Mouse (Mus musculus) CD8-positive naive resting alpha-beta T cell, adult 2 months (primary cell): Measurements from ENCODE around the gene Vstm5.
"Not testable (repeated sequence)": the region's sequence is repeated elsewhere in the genome, so short reads cannot be mapped to it uniquely, and the experiment has no call there.

Experiments used
- DNase-seq, 2 experiments: peaks; one replicate each; pipeline ENCODE4 v3.0.0; 2022; ENCODE audit warnings: low read depth in 2 of 2, low spot score in 2 of 2

The Vstm5 gene

DNA sequence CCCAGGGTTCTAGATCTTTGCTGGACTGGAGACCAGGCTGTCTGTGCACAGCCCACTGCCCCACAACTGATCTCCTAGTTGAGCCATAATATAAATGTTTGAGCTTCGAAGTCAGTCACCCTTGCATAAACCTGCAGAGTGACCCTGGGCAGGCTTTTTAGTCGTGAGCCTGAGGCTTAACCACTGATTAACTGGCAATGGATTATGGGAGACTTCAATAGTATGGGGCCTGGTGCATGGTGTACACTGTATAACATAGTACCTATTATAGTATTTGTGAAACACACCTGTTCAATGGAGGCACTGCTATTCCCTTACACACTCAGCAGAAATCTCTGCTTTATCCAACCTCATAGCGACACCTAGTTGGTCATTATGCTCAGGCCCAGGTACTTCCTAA is 17.4 kb downstream of the Vstm5 start:
- no peak for DNase-seq

- no peak for DNase-seq
Observed at GRCm38 (mm10) chr9:15261980-15262379, 23.1 kb downstream of the Vstm5 start.

DNA sequence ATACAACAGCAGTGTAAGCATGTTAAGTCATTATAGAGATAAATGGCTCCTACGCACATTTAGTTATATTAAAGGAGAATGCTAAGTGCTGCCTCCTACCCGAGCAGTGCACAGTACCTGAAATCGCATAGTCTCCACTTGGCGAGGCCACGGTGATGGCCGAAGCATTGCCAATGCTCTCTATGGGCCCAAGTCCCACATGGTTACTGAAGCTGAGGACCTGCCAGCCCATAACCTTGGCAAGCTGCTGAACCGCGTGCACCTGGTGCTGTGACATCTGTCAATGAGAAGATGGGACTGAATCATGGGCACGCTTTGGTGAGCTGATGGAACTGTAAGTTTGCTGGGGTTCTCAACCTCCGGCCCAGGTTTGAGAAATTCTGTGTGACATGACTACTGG is 24.6 kb downstream of the Vstm5 start:
- no peak for DNase-seq

DNA sequence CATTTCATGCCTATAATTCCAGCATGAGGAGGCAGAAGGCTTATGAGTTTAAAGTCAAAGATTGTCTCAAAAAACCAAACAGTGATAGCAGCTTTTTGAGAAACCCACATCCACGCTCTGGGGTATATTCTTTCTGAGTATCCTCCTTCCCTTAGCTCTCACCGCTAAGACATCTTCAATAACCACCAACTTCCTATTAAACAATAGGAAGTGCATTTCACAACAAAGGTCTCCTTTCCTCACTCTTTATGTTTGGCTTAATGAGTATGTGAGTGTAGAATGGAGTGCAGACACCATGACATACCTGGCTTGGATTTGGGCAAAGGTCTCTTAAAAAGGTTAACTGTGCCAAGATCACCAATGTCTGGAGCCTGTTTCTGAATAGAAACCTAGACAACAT is 35.1 kb downstream of the Vstm5 start:
- no peak for DNase-seq

DNA sequence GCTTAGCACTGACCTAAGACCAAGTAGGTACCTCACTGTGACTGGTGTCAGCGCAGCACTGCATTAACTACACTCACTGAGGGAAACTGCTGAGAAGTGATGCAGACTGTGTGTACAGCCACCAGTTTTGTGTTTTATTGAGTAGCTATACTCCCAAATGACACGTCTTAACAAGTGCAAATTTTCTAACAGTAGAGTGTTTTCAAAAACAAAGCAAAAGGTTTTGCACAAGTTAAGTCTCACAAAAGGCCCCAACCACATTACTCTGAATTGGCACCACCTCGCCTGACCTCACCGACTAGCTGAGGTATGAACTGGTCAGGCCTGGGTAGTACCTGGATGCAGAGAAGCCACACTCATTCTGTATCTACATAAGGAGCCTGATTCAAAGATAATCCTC is 38.0 kb downstream of the Vstm5 start:
- no peak for DNase-seq

DNA sequence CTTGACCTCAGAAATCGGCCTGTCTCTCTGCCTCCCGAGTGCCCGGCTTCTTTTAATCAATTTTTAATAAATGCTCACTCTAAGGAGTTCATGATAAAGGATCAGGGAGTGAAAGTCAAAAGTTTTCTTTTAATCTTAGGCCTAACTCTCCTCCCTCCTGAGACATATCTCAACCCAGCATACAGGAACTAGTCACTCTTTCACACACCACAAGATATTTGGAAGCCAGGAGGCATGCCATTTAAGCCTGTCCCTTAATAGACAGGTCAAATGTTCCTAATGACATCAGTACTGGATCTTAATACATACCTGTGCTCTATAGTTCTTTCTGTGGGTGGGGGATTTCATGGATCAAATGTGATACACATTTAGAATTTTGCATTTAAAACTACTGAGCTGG is 39.5 kb downstream of the Vstm5 start:
- no peak for DNase-seq

GRCm38 (mm10) chr9:15279139-15279648 is 40.3 kb downstream of the Vstm5 start:
- no peak for DNase-seq

DNA sequence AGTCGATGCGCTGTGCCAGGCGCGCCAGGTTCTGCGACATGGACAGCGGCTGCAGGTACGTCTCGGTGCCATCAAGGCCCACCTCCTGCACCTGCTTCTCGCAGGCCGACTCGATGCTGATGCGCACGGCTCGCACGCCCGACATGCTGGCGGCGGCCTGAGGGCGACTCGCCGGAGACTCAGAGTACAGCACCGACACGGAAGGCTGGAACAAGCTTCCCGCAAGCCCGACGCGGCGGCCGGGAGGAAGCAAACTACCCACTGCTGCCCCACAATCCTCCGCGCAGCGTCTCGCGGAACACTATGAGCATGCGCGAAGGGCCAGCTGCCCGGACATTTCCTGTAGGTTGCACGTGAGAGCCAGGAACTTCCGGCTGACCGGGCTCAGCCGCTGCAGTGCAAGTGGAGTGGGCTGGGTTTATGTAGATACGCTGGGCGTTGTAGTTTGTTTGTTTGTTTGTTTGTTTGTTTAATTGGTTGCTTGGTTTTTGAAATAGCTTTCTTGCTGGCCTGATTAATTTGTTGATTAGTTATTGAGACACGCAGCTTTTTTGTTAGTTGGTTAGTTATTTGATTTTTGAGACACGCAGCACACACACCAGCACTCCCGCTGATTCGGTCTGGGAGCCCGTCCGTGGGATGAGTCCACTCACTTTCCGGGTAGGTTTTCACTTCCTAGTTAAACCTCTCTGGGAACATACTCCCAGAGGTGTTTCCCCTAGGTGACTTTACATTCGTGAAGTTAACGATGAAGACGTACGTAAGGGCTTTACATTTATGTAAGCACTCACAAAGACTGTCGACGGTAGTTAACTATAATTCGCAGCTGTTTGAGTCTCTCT is 41.0 kb downstream of the Vstm5 start, which contains the start of gene Med17:
Gene Med17, minus strand, starts transcription at position 283 of the 842 bp plus-strand sequence.
- peak; percentile 83 to 85 for DNase-seq

DNA sequence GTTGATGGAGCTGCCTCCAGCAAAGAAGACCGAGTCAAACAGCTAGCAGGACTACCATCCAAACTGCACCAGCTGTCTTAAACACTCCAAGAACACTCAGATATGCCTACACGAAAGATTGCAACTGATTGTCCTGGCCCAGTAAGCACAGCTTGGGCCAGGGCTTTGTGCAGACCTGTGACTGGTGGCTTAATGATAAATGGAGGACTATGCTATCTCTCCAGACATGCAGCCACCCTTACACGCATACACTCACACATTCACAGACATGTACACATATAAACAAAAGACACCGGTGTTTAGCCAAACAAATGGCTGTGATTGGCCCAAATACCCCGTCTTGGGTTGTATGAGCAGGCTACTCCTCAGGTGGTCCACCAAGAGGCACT is 41.6 kb downstream of the Vstm5 start:
- DNase-seq = no peak

DNA sequence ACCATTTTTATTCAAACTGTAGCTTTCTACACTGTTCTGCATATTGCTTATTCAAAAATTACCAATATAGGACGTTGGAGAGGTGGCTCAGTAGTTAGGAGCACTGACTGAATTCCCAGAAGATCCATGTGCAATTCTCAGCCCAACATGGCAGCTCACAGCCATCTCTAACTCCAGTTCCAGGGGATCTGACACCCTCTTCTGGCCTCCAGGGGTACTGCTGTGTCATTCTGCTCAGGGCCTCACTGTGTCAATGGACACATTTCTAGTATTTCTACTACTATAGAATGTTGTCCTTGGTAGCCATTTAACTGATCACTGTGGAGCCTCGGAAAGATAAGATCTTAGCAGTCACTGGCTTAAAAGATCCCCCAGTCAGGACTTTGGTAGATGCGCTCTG is 46.6 kb downstream of the Vstm5 start:
- peak in 1 of 2 experiments; percentile 33 for DNase-seq

DNA sequence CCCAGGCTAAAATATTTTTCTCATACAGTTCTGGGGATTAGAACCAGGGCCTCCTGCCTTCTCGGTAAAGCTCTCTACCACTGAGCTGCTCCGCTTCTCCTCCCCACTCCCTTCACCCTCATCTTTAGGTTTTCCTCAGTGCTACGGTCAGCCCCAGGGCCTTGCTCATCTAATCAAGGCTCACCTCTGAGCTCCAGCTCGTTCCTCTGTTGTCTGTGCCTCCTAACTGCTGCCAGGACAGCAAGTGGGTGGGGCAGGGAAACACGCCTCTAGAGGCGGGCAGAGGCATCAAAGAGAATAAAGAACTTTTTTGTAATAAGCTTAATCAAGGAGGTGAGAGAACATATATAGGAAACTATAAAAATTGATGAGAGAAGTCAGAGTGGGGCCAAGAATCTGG is 49.0 kb downstream of the Vstm5 start:
- no peak for DNase-seq

DNA sequence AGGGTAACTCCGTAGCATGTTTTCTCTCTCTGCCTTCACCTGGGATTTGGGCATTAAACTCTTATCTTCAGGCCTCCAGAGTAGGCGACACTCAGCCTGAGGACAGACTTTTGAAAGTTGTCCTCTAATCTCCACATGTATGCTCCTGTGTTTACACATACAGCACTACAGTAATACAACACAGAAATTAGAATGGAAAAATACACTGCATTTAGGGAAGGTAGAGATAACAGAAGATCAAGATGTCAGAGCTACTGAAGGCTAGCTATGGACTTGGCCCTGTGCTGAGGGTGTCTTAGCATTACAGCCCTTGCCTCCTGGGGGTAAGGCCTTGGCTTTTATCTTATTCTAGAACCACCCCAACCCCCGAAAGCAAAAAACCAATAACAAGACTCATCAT is 49.6 kb downstream of the Vstm5 start:
- DNase-seq = no peak

DNA sequence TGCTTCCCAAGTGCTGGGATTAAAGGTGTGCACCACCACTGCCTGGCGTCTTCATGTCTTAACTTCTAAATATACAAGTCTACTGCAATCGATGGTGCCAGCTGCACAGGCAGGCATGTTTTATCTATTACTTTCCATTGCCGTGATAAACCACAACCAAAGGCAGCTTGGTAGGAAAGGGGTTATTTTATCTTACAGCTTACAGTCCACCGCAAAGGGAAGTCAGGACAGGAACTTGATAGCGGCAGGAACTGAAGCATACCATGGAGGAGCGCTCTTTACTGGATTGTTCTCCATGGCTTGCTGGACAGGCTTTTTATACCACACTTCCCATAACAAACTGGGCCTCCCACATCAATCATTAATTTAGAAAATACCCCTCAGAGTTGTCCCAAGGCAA is 50.4 kb downstream of the Vstm5 start:
- DNase-seq = no peak

GRCm38 (mm10) chr9:15297112-15297511 is 58.3 kb downstream of the Vstm5 start:
- no peak for DNase-seq

DNA sequence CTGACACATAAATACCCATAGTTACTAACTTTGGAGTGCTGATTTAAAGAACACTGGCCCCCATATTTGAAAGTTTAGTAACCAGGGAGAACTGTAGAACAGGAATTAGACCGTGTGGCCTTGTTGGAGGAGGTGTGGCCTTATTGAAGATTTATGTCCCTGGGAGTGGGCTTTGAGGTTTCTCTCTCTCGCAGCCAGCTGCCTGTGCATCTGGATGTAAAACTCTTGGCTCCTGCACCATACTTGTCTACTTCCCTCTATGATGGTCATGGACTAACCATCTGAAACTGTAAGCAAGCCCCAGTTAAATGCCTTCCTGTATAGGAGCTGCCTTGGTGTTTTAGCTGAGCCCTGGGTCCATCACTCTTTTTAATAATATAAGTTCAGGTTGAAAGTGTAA is 59.6 kb downstream of the Vstm5 start:
- no peak for DNase-seq

DNA sequence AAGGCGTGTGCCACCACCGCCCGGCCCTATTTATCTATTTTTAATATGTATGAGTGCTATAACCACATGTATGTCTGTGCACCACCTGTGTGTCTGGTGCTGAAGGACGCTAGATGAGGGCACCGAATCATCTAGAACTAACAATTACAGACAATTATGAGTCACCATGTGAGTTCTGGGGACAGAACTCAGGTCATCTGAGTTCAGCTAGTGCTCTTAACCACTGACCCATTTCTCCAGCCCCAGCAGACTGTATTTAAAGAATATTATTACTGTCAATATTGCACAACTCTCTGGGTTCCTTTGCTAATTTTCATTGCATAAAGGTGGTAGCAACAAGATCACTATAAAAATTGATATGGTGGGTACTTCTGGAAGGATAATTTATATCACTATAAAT is 61.2 kb downstream of the Vstm5 start:
- no peak for DNase-seq

DNA sequence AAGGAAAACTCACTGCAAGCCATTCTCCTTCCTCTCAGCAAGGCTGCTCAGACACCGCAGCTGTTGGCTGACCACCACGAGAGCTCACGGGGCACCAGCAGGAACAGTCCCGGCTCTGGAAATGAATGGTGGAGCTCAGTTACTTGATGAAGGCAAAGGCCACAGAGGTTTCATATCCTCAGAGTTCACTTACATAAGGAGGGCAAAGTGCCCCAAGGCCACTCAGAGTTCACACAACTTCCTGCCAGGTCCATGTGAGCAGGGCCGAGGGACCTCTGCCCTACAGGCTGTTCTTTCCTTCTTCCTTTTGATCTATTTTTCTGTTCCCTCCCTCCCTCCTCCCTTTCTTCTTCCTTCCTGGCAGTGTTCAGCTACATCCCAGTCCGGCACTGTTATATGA is 62.6 kb downstream of the Vstm5 start:
- no peak for DNase-seq

DNA sequence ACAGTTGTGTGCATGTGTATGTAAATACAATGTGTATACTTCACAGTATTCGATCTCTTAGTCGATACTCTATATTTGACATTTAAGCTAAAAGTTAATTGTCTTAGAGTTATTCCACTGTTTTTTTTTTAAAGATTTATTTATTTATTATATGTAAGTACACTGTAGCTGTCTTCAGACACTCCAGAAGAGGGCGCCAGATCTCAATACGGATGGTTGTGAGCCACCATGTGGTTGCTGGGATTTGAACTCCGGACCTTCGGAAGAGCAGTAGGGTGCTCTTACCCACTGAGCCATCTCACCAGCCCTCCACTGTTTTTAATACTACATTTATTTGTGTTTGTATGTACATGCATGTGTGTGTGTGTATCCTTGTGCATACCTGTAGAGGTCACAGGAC is 63.2 kb downstream of the Vstm5 start:
- DNase-seq = not testable (repeated sequence)

- DNase-seq = no peak
Observed at GRCm38 (mm10) chr9:15302881-15303280, 64.0 kb downstream of the Vstm5 start.

DNA sequence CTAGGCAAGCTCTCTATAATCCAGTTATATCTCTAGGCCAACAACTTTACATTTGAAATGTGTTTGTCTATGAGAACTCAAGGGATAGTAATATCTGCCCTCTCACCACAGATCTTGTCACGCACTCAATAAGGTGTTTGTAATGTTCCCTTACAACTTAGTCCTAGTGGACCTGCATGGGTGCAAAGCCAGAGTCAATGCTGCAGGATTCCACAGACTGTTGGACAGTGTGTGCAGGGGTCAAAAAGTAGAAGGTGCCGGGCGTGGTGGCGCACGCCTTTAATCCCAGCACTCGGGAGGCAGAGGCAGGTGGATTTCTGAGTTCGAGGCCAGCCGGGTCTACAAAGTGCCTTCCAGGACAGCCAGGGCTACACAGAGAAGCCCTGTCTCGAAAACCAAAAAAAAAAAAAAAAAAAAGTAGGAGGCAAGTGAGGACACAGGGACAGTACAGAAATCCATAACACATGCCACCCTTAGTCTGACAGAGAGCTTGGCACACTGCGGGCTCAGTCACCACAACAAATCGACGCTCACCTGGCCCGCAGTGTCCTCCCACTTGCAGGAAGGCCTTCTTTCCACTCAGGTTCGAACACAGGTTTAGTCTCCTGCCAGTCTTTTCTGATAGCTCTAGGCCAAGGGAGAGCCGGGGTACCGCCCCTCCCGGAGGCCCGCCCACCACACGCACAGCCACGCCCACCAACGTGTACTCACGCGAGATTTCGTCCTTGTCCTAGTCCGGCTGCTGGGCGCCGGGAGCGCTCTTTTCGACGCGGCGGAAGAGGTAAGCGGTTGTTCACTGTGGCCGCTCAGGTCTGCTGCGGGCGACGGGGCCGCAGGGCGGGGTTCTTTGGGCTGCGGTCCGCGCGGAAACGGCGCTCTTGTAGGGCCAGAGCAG is 66.9 kb downstream of the Vstm5 start, which contains the start of gene Taf1d:
Gene Taf1d, plus strand, starts transcription at position 712 of the 895 bp plus-strand sequence.
- DNase-seq = peak; percentile 98 to 99

DNA sequence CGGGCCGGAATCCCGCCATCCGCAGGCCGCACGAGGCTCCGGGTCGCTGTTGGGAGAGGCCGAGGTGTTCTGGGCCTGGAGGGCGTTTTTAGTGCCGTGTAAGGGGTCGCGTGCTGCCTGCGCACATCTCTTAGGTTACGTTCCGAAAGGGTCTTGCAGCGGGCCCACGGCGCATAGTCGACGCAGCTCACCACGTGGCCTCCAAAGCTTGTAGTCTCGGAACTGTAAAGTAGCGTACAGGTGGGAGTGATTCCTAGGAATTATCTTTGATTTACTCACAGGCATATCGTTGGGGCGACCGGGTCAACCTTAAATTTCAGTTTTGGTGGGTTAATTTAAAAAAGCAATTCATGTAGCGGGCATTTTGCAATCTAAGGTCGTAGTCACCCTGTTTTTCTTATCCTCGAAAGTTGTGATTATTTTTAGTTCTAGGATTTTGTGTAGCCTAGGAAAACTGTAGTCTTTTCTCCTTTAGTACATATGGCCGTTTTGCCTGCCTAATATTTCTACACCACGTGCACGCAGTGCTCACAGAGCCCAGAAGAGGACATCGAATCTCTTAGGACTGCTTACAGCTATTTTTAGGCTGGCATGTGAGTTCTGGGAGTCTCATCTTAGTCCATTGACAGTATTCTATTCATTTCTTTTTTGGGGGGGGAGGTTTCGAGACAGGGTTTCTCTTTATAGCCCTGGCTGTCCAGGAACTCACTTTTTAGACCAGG is 67.7 kb downstream of the Vstm5 start, which contains the start of gene 4931406C07Rik:
Gene 4931406C07Rik, minus strand, starts transcription at position 51 of the 722 bp plus-strand sequence.
- no peak for DNase-seq
